Mouse (Mus musculus) left cerebral cortex, postnatal 14 days (tissue): ENCODE measurements at regions not wholly inside any gene's neighbourhood (a gene's known extent, or its start where the extent isn't known, plus 50 kb on each side); places are given as distances from the start of the nearest gene placed in this dataset.

ENCODE experiments used
- DNase-seq, 2 experiments: peaks; one replicate each; pipeline ENCODE4 v3.0.0; 2021 to 2022; ENCODE audit warnings: low spot score in 2 of 2, mixed read lengths in 1 of 2
- intact Hi-C: fragments of 180-260 bp; cut with DNase I; formaldehyde crosslinking; loops from one replicate; pipeline ENCODE4 v1.15.1; 2025

- intact Hi-C loops: no loop called here
- DNase-seq: peak in 1 of 2 experiments; percentile 3
Observed at GRCm38 (mm10) chr14:37950212-37950876, 815.3 kb upstream of the Ghitm start.
